Mouse (Mus musculus) heart, adult 2 months (tissue): Measurements from ENCODE around the gene Pank4. TPM values are rescaled to one million over a fixed set of nuclear protein-coding genes. Genes with fewer than 3 reads are reported as not detected.

Source experiments
- DNase-seq, 2 experiments: peaks; one replicate each; pipeline ENCODE4 v3.0.0; 2021
- H3K27ac ChIP-seq: fragments of 200-600 bp; 2 replicates; pipeline ENCODE4 v1.8.1; 2022
- H3K27me3 ChIP-seq: fragments of 200-500 bp; 2 replicates; pipeline ENCODE4 v1.6.1; 2012; ENCODE audit warnings: mild to moderate bottlenecking, low read length, inconsistent platforms, mixed read lengths; ENCODE audit not compliant: control insufficient read depth, insufficient read depth
- H3K36me3 ChIP-seq: fragments of 200-500 bp; 2 replicates; pipeline ENCODE4 v1.6.1; 2012; ENCODE audit warnings: low read length, inconsistent platforms; ENCODE audit not compliant: control insufficient read depth, insufficient read depth
- H3K4me1 ChIP-seq: fragments of 200-500 bp; 2 replicates; pipeline ENCODE4 v1.6.1; 2011; ENCODE audit warnings: low read length; ENCODE audit not compliant: control insufficient read depth, insufficient read depth
- H3K4me3 ChIP-seq: fragments of 200-600 bp; 2 replicates; pipeline ENCODE4 v1.8.1; 2022
- H3K79me2 ChIP-seq: fragments of 200-500 bp; replicated peaks from 2 replicates; pipeline ENCODE4 v1.6.1; 2012; ENCODE audit warnings: mild to moderate bottlenecking, inconsistent platforms, low read length, moderate library complexity, mixed read lengths; ENCODE audit not compliant: control insufficient read depth, insufficient read depth
- H3K9ac ChIP-seq: fragments of 200-500 bp; 2 replicates; pipeline ENCODE4 v1.6.1; 2012; ENCODE audit warnings: low read depth, mild to moderate bottlenecking, control low read depth, inconsistent platforms, low read length, mixed read lengths
- CTCF ChIP-seq: fragments of 200-600 bp; IDR thresholded peaks from 2 replicates; pipeline ENCODE4 v1.8.1; 2022; ENCODE audit warnings: antibody characterized with exemption, mild to moderate bottlenecking, moderate library complexity
- EP300 ChIP-seq: fragments of 200-500 bp; IDR thresholded peaks from 2 replicates; pipeline ENCODE4 v1.6.1; 2011; ENCODE audit warnings: low read depth, low read length, control low read depth; ENCODE audit not compliant: insufficient read depth
- POLR2A ChIP-seq: fragments of 200-500 bp; IDR thresholded peaks from 2 replicates; pipeline ENCODE4 v1.6.1; 2011; ENCODE audit warnings: mild to moderate bottlenecking, low read depth, low read length, control low read depth; ENCODE audit not compliant: insufficient read depth
- WGBS: fragments of 180-500 bp; shearing (Covaris S2); methylation state at CpG from one replicate; pipeline ENCODE4 v1.1.7; 2018; 5-methylcytosine and 5-hydroxymethylcytosine counted together
- intact Hi-C: fragments of 180-260 bp; cut with DNase I; formaldehyde crosslinking; loops from one replicate; pipeline ENCODE4 v1.15.1; 2025
- polyA plus RNA-seq: library from polyadenylated mRNA; depleted of rRNA; stranded (reverse); fragments of >200 nt; gene quantifications from 2 replicates; pipeline ENCODE4 v1.2.3, GENCODE M21; 2012
- total RNA-seq, 2 experiments: library from RNA; stranded (reverse); gene quantifications; 2 replicates each; pipeline ENCODE4 v1.2.3; 2021

Gene Pank4
- total and polyA plus RNA-seq, 3 experiments: 40.7 to 59.6 (median 43.9) TPM

GRCm38 (mm10) chr4:155018066-155018465, 54.1 kb downstream of the Pank4 start:
- no peak overlapping the region for H3K4me3 ChIP-seq
- no peak for DNase-seq
- no peak overlapping the region for H3K27ac ChIP-seq
- H3K9ac ChIP-seq: no peak overlapping the region
- 68% methylated on average over 8 of the region's 8 CpGs for WGBS
- no peaks in the 10 kb centered on the region for H3K4me1 ChIP-seq
- no peaks in the 10 kb centered on the region for H3K27me3 ChIP-seq
- TF ChIP-seq CTCF (no peak), POLR2A (no peak), EP300 (no peak)
- intact Hi-C loops: no loop called here
- no peaks in the 10 kb centered on the region for H3K36me3 ChIP-seq
- H3K79me2 ChIP-seq: no peaks in the 10 kb centered on the region

DNA sequence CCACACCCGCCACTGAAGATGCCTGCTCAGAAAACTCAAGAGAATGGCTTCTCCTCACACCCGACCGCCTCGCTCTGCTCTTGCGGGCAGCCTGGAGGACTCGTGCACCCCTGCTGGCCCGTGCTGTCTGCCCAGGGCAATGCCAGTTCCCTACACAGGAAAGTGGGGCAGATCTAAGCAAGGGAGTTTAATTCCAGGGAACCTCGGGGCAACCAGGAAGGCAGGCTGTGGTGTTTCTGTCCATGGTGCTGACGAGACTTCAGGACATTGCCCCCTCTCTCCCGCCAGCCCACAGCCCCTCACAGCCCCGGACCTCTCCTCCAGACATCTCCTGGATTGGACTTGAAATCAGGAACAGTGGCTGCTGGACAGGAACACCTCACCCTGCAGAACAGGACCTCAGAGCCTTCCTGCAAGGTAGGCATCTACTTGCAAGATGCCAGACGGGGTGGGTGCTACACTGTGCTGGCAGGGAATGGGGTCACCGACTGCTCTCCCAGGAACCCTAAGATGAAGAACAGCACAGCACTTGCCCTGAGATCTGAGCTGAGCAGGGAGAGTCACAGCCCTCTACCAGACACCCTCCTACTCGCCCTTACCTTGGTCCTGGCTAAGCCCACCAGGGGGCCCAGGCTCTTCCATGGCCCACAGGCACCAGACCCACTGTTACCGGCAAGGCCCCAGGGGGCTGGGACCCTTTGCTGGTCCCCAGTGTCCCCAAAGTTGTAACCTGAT, 54.8 kb downstream of the Pank4 start:
- Histone ChIP-seq H3K4me3 (no peak overlapping the region), H3K4me1 (no peaks in the 10 kb centered on the region), H3K27me3 (no peaks in the 10 kb centered on the region), H3K79me2 (no peaks in the 10 kb centered on the region), H3K27ac (no peak overlapping the region), H3K36me3 (no peaks in the 10 kb centered on the region), H3K9ac (no peak overlapping the region)
- no peak for TF ChIP-seq EP300
- TF ChIP-seq POLR2A: no peak
- no peak for TF ChIP-seq CTCF
- intact Hi-C loops: no loop called here
- 5% methylated on average over 15 of the region's 15 CpGs for WGBS
- no peak for DNase-seq

DNA sequence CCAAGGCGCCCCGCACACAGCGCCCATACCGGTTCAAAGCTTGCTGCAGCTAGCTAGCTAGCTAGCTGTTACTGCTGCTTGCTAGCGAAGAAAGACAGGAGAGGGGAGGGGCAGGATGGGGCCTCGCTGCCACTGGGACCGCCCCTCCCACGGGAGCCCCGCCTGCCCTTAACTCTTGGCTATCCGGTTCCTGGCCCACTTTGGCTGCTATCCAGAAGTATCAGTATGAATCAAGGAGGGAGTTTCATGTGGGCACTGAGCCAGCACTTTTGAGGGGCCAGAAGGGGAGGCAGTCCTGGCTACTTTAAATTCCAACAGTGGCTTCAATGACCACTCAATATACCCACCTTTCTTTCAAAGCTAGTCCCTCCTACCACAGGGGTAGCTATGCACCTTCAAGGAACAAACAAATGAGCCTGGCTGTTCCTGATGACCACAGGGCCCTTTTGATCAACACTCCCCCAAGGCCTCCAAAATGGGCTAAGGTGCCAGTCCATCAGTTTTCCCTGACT, 55.5 kb downstream of the Pank4 start:
- DNase-seq: no peak
- intact Hi-C loops: no loop called here

GRCm38 (mm10) chr4:155020141-155020540, 56.2 kb downstream of the Pank4 start:
- intact Hi-C loops: no loop called here
- Histone ChIP-seq H3K4me1 (no peaks in the 10 kb centered on the region), H3K79me2 (no peaks in the 10 kb centered on the region), H3K27ac (no peak overlapping the region), H3K9ac (no peak overlapping the region), H3K36me3 (no peaks in the 10 kb centered on the region), H3K4me3 (no peak overlapping the region), H3K27me3 (no peaks in the 10 kb centered on the region)
- no peak for DNase-seq
- no peak for TF ChIP-seq EP300
- TF ChIP-seq POLR2A: no peak
- TF ChIP-seq CTCF: no peak
- WGBS: 67% methylated on average over 1 of the region's 1 CpGs

More for the DNA sequence above, 55.5 kb downstream of the Pank4 start:
- H3K27ac ChIP-seq: no peak overlapping the region
- 3% methylated on average over 10 of the region's 10 CpGs for WGBS
- no peak overlapping the region for H3K9ac ChIP-seq
- no peaks in the 10 kb centered on the region for H3K36me3 ChIP-seq
- H3K4me1 ChIP-seq: no peaks in the 10 kb centered on the region
- TF ChIP-seq POLR2A (no peak), CTCF (no peak), EP300 (no peak)
- no peaks in the 10 kb centered on the region for H3K27me3 ChIP-seq
- no peaks in the 10 kb centered on the region for H3K79me2 ChIP-seq
- H3K4me3 ChIP-seq: no peak overlapping the region

GRCm38 (mm10) chr4:155020813-155021212, 56.9 kb downstream of the Pank4 start:
- no peak for TF ChIP-seq POLR2A
- TF ChIP-seq EP300: no peak
- TF ChIP-seq CTCF: no peak
- Histone ChIP-seq H3K36me3 (no peaks in the 10 kb centered on the region), H3K9ac (no peak overlapping the region), H3K27me3 (no peaks in the 10 kb centered on the region), H3K4me1 (no peaks in the 10 kb centered on the region), H3K27ac (no peak overlapping the region), H3K79me2 (no peaks in the 10 kb centered on the region), H3K4me3 (no peak overlapping the region)
- no peak for DNase-seq
- 72% methylated on average over 9 of the region's 9 CpGs for WGBS
- intact Hi-C loops: no loop called here

- 44% methylated on average over 7 of the region's 7 CpGs for WGBS
- intact Hi-C loops: no loop called here
- no peaks in the 10 kb centered on the region for H3K79me2 ChIP-seq
- no peak for DNase-seq
- H3K27me3 ChIP-seq: peaks cover 1% of the 10 kb centered on the region; the same call in 1 of the 2 replicates
- no peak overlapping the region for H3K9ac ChIP-seq
- H3K4me1 ChIP-seq: no peaks in the 10 kb centered on the region
- no peaks in the 10 kb centered on the region for H3K36me3 ChIP-seq
- no peak overlapping the region for H3K27ac ChIP-seq
- H3K4me3 ChIP-seq: no peak overlapping the region
- TF ChIP-seq CTCF (no peak), EP300 (no peak), POLR2A (no peak)
Measured at GRCm38 (mm10) chr4:155022228-155022855, 58.4 kb downstream of the Pank4 start.
